Mouse (Mus musculus) induced T-regulatory cell, adult 2 months (primary cell): ENCODE results near the gene Lrrn4cl.
"Not testable (repeated sequence)": the region's sequence is repeated elsewhere in the genome, so short reads cannot be mapped to it uniquely, and the experiment has no call there.

ENCODE experiments used
- DNase-seq: peaks from one replicate; pipeline ENCODE4 v3.0.0-alpha.2; 2012; ENCODE audit warnings: low read depth

Lrrn4cl gene

DNA sequence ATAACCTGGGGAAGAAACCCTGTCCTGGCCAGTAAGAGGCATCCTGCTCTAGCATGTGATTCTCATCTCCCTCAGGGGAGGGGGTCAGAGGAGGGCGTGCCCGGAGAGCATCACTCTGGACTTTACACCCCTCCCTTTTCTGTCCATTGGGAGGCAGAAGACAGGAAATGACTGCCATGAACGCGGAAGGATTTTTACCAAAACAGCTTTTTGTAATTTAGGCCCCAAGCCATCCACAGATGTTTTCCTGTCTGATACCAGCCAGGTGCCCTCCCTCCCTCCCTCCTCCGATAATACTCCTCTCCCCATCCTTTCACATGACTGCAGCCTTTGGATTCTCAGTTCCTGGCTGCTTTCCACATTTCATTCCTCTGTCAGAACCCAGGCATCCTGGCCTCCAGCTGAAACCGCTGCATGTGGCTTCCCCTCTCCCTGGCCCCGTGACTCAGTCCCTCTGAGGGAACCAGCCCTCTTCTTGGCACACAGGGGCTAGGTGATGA lies at the start of gene Lrrn4cl:
Lrrn4cl (plus strand) TSS at position 367 of the 500 bp plus-strand sequence.
- DNase-seq = no peak

GRCm38 (mm10) chr19:8802130-8802821 lies 48.3 kb upstream of the Lrrn4cl start, which contains the start of gene Zbtb3:
Gene Zbtb3, plus strand, starts transcription at chr19:8802555.
- peak; percentile 98 for DNase-seq

DNA sequence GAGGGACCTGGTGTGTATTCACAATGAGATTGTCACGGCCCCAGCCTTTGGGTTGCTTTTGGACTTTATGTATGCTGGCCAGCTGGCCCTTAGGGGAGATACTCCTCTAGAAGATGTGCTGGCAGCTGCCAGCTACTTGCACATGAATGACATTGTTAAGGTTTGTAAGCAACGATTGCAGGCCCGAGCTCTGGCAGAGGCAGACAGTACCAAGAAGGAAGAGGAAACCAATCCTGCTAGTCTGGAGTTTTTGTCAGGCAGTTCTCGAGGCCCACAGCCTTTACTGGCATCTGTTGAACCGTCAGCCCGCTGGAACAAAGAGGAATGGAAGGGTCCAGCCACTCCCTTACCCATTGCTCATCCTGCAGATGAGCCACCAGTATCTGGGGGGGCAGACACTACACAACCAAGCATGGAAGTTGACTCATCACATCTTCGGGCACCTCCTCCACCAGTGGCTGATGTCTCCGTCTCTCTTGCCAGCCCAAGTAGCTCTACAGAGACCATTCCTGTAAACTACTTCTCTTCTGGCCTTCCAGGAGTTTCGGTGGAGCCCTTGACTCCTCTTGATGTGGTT lies 47.3 kb upstream of the Lrrn4cl start:
- no peak for DNase-seq

DNA sequence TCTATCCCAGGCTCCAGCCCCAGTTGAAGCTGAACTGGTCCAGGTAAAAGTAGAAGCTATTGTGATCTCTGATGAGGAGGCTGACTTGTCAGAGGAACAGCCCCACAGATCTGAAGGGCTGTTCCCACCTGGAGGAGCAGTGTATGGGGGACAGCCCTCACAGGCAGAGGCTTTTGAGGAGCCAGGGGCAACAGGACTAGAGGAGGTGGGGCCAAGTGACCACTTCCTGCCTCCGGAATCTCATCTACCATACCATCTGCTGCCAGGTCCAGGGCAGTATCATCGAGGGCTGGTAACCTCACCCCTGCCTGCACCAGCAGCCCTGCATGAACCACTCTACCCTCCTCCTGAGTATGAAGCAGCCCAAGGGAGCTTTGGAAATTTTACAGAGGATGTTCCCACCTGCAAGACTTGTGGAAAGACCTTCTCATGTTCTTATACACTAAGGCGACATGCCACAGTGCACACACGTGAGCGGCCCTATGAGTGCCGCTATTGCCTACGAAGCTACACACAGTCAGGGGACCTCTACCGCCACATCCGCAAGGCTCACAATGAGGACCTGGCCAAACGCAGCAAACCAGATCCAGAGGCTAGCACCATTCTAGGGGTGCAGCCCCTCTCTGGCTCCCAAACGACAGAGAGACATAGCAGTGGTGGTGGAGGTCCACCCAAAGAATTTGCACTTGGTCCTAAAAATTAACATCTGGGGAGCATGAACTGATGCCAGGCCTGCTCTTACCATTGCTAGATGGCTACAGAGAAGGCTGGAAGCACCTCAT lies 46.5 kb upstream of the Lrrn4cl start:
- no peak for DNase-seq

GRCm38 (mm10) chr19:8806810-8807209 lies 43.8 kb upstream of the Lrrn4cl start:
- peak; percentile 48 for DNase-seq

- DNase-seq = no peak
Observed at GRCm38 (mm10) chr19:8815812-8816211, 34.8 kb upstream of the Lrrn4cl start.

- no peak for DNase-seq
Observed at GRCm38 (mm10) chr19:8817001-8817400, 33.6 kb upstream of the Lrrn4cl start.

DNA sequence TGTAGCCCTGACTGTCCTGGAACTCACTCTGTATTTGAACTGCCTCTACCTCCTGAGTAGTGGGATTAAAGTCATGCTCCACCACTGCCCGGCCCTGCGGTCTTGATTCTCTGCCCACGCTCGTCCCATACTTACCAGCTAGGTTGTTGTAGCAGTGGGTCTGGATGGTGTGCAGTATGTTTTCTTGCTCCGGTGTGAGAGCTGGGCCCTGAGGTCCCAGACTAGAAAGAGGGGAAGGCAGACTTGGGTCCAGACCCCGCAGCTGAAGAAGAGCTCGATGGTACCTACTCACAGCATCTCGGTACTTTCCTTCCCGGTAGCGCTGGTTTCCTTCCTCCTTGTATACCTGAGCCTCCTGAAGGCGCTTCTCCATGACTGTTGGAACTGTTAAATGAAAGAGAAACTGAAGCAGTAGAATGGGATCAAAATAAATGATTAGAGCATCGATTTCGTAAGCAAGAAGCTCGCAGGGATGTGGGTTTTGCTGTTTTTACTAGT lies 32.2 kb upstream of the Lrrn4cl start:
- DNase-seq = no peak

- peak; percentile 97 for DNase-seq
Observed at GRCm38 (mm10) chr19:8818801-8819595, 31.6 kb upstream of the Lrrn4cl start, which contains the start of gene Ttc9c. Gene Ttc9c, minus strand, starts transcription at chr19:8819333.

- peak; percentile 99 for DNase-seq
Observed at GRCm38 (mm10) chr19:8819596-8820423, 30.8 kb upstream of the Lrrn4cl start, which contains the start of gene Hnrnpul2. Gene Hnrnpul2, plus strand, starts transcription at chr19:8820010.

DNA sequence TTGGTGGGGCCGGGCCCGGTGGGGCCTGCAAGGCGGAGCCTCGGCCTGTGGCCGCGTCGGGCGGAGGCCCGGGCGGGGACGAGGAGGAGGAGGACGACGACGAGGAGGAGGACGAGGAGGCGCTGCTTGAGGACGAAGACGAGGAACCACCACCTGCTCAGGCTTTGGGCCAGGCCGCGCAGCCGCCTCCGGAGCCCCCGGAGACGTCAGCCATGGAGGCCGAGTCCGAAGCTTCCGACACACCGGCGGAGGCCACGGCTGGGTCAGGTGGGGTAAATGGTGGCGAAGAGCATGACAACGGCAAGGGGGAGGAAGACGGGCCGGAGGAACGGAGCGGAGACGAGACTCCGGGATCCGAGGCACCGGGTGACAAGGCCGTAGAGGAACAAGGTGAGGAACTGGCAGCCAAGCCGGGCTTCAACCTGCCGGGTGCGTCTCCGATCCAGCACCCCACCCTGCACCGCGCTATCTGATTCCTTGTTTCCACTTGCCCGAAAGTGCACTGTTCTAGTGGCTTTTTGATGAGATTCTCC lies 30.1 kb upstream of the Lrrn4cl start:
- DNase-seq = no peak

DNA sequence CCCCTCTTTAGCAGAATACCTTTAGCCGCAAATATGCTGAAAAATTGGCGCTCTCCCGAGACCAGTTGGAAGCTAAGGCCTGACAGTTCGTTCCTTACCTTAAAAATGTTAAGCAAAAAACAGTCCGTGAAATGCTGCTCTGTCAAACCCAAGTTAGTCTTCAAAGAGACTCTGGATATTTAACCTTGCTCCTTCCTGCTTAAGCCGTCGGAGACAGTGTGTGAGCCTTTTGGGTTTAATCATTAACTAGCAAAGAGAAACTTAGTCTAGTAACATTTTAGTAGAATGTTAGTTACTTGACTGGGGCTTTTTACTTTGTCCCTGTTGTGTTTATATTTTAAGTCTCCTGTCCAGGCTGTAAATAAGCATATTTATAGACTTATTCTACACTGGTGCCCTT lies 29.4 kb upstream of the Lrrn4cl start:
- DNase-seq = no peak

GRCm38 (mm10) chr19:8822696-8823095 lies 27.9 kb upstream of the Lrrn4cl start:
- no peak for DNase-seq

GRCm38 (mm10) chr19:8829660-8830059 lies 20.9 kb upstream of the Lrrn4cl start, which contains the start of gene AC129217.1:
Gene AC129217.1, plus strand, starts transcription at chr19:8829773.
- DNase-seq = no peak

DNA sequence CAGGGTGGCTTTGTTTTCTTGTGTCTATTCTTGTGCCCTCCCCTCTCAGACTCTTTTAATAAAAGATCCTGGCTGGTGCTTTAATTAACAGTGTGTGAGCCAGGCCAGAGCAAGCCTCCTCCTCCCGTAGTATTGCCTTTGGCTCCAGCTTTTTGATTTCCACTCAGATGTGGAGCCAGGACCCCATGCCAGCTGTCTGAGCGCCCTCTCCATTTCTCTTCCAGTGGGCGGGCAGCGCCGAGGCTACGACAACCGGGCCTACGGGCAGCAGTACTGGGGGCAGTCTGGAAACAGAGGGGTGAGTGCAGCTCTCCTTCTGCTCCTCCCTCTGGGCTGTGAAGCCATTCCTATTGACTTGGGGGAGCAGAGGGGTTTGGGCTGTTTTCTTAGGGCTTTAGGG lies 19.9 kb upstream of the Lrrn4cl start:
- no peak for DNase-seq

- DNase-seq = no peak
Observed at GRCm38 (mm10) chr19:8831262-8831661, 19.3 kb upstream of the Lrrn4cl start.

DNA sequence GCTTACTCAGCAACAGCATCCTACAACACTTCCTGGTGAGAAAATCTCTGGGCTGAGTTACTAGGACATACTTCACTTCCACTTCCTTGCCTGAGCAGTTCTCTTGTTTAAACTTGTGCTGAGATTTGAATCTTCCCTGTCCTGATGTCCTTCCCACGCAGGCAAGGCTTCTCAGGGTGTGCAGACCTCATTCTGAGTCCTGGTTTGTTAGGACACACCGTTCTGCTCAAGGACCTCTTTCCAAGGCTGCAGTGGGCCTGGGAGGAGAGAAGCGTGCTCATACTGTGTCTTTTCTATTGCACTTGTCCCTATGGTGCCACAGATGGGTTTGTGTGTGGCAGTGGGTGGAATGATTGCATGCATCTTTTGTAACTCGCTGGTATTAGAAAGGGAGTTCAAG lies 17.6 kb upstream of the Lrrn4cl start:
- no peak for DNase-seq

- DNase-seq = not testable (repeated sequence)
Observed at GRCm38 (mm10) chr19:8836327-8836726, 14.2 kb upstream of the Lrrn4cl start.

- peak; percentile 92 for DNase-seq
Observed at GRCm38 (mm10) chr19:8837251-8837791, 13.2 kb upstream of the Lrrn4cl start, which contains the start of gene Bscl2. Gene Bscl2, plus strand, starts transcription at chr19:8837467.
